Mouse (Mus musculus) ES-Bruce4 (cell line): ENCODE data around the gene Yif1b. TPM values are rescaled to one million over a fixed set of nuclear protein-coding genes. Genes with fewer than 3 reads are reported as not detected.
"Not testable (repeated sequence)": the region's sequence is repeated elsewhere in the genome, so short reads cannot be mapped to it uniquely, and the experiment has no call there.

Experiments
- H3K27ac ChIP-seq: 2 replicates; pipeline ENCODE4 v1.5.1; 2012; ENCODE audit warnings: low read length, inconsistent platforms; ENCODE audit not compliant: insufficient read depth
- H3K27me3 ChIP-seq: 2 replicates; pipeline ENCODE4 v1.6.1; 2012; ENCODE audit warnings: mild to moderate bottlenecking, low read length, inconsistent platforms; ENCODE audit not compliant: control insufficient read depth, poor library complexity, insufficient read depth, severe bottlenecking
- H3K36me3 ChIP-seq: 2 replicates; pipeline ENCODE4 v1.6.1; 2012; ENCODE audit warnings: inconsistent platforms, mild to moderate bottlenecking, low read length, moderate library complexity; ENCODE audit not compliant: control insufficient read depth, poor library complexity, insufficient read depth, severe bottlenecking
- H3K4me1 ChIP-seq: one replicate; pipeline ENCODE4 v1.8.1; 2011; ENCODE audit warnings: low read length; ENCODE audit not compliant: control insufficient read depth, insufficient read depth
- H3K4me3 ChIP-seq: 2 replicates; pipeline ENCODE4 v1.5.1; 2011; ENCODE audit warnings: low read depth, mild to moderate bottlenecking, low read length
- H3K9ac ChIP-seq: 2 replicates; pipeline ENCODE4 v1.6.1; 2012; ENCODE audit warnings: low read depth, mild to moderate bottlenecking, inconsistent platforms; ENCODE audit not compliant: poor library complexity, severe bottlenecking
- H3K9me3 ChIP-seq: replicated peaks from 2 replicates; pipeline ENCODE4 v1.6.1; 2012; ENCODE audit warnings: mild to moderate bottlenecking, low read length, inconsistent platforms; ENCODE audit not compliant: control insufficient read depth, poor library complexity, insufficient read depth, severe bottlenecking
- CTCF ChIP-seq: IDR thresholded peaks from one replicate; pipeline ENCODE4 v1.8.1; 2011; ENCODE audit warnings: low read depth, low read length
- EP300 ChIP-seq: IDR thresholded peaks from 2 replicates; pipeline ENCODE4 v1.6.1; 2011; ENCODE audit warnings: low read depth, low read length; ENCODE audit not compliant: insufficient read depth
- POLR2A ChIP-seq: IDR thresholded peaks from one replicate; pipeline ENCODE4 v1.8.1; 2011; ENCODE audit warnings: low read length; ENCODE audit not compliant: insufficient read depth
- polyA plus RNA-seq: library from polyadenylated mRNA; stranded (reverse); fragments of >200 nt; gene quantifications from 2 replicates; pipeline ENCODE4 v1.2.4, GENCODE M21; 2011; ENCODE audit warnings: low read depth; ENCODE audit not compliant: missing spikeins, insufficient read depth, insufficient read length

Yif1b gene
- polyA plus RNA-seq, 1 experiment = 55.2 TPM

GRCm38 (mm10) chr7:29230560-29230959 is 7.6 kb upstream of the Yif1b start:
- peaks cover 1% of the 10 kb centered on the region for H3K4me1 ChIP-seq

DNA sequence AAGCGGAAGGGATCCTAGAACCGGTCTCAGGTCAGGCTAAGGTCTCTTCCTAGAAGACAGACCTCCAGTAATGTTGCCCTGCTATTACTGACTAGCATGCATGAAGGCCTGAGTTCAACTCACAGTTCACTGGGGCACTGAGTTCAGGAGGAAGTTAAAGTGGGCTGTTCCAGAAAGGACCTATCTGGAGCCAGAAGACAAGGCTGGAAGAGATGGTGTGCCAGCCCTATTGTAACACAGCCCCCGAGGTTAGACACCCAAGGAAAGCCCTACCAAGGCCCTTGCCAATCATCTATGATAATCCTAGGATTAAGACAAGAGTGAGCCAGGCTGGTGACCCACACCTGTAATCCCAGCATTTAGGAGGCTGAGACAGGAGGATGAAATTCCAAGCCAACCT is 6.6 kb upstream of the Yif1b start:
- Histone ChIP-seq H3K36me3 (no peaks in the 10 kb centered on the region), H3K9me3 (no peaks in the 10 kb centered on the region), H3K4me1 (peaks cover 1% of the 10 kb centered on the region), H3K27ac (no peak overlapping the region), H3K4me3 (peak overlapping the region; percentile 56; the same call in 1 of the 2 replicates), H3K27me3 (no peaks in the 10 kb centered on the region), H3K9ac (no peak overlapping the region)
- TF ChIP-seq POLR2A (no peak), EP300 (no peak), CTCF (no peak)

More at GRCm38 (mm10) chr7:29230560-29230959, 7.6 kb upstream of the Yif1b start:
- H3K27me3 ChIP-seq = no peaks in the 10 kb centered on the region
- no peak overlapping the region for H3K4me3 ChIP-seq
- no peak overlapping the region for H3K27ac ChIP-seq
- H3K9me3 ChIP-seq = no peaks in the 10 kb centered on the region
- TF ChIP-seq POLR2A = no peak
- TF ChIP-seq EP300 = no peak
- TF ChIP-seq CTCF = no peak
- no peaks in the 10 kb centered on the region for H3K36me3 ChIP-seq
- no peak overlapping the region for H3K9ac ChIP-seq

- Histone ChIP-seq H3K27me3 (no peaks in the 10 kb centered on the region), H3K9me3 (no peaks in the 10 kb centered on the region), H3K4me1 (peaks cover 1% of the 10 kb centered on the region), H3K4me3 (peak within 1 kb of the TSS; percentile 56), H3K9ac (peak within 1 kb of the TSS; percentile 62), H3K27ac (no peak within 1 kb of the TSS), H3K36me3 (no peaks in the 10 kb centered on the region)
- TF ChIP-seq POLR2A (no peak), EP300 (no peak; the same call in 1 of the 2 replicates), CTCF (no peak)
Measured at GRCm38 (mm10) chr7:29232247-29233013, 5.7 kb upstream of the Yif1b start, which contains the start of gene Kcnk6. Gene Kcnk6 (minus strand): TSS chr7:29232515.

DNA sequence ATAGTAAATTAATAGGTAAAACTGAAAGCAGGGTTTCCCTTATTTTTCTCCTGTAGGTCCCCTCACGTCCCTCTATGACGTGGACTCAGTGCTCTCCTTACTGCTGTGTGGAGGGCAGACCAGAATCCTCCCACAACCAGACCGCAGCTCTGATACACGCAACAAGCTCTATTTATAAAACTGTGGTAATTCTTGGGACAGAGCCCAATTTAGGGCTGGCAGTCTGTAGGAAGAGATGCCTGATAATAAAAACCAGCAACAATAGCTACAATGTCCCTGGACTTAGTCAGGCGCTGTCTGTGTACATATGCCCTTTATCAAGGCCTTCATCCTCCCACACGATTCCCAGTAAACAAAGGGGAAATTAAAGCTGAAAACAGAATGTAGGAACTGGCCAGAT is 4.4 kb upstream of the Yif1b start:
- no peak overlapping the region for H3K4me3 ChIP-seq
- no peaks in the 10 kb centered on the region for H3K27me3 ChIP-seq

DNA sequence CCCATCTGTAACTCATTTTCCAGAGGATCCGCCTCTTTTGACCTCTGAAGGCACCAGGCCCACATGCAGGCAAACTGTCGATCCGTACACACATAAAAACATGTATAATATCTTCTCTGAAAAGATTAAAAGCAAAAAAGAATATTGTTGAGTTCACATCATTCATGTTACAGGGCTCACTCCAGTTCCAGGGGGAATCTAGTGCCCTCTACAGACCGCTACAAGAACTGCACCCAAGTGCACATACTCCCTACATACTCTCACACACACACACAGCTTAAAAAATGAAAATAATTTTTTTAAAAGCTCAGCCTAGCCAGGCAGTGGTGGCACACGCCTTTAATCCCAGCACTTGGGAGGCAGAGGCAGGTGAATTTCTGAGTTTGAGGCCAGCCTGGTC is 3.5 kb upstream of the Yif1b start:
- no peaks in the 10 kb centered on the region for H3K36me3 ChIP-seq
- no peak overlapping the region for H3K4me3 ChIP-seq
- TF ChIP-seq POLR2A (no peak), CTCF (peak; percentile 24)
- H3K9ac ChIP-seq = no peak overlapping the region
- peaks cover under 1% of the 10 kb centered on the region for H3K4me1 ChIP-seq
- no peaks in the 10 kb centered on the region for H3K27me3 ChIP-seq
- H3K9me3 ChIP-seq = no peaks in the 10 kb centered on the region
- no peak overlapping the region for H3K27ac ChIP-seq

More for the DNA sequence above, 4.4 kb upstream of the Yif1b start:
- Histone ChIP-seq H3K36me3 (no peaks in the 10 kb centered on the region), H3K27ac (no peak overlapping the region), H3K9me3 (no peaks in the 10 kb centered on the region), H3K4me1 (peaks cover 1% of the 10 kb centered on the region), H3K9ac (no peak overlapping the region)
- no peak for TF ChIP-seq EP300
- no peak for TF ChIP-seq CTCF
- TF ChIP-seq POLR2A = no peak

GRCm38 (mm10) chr7:29236593-29236992 is 1.5 kb upstream of the Yif1b start:
- no peak overlapping the region for H3K27ac ChIP-seq
- no peaks in the 10 kb centered on the region for H3K27me3 ChIP-seq
- no peak for TF ChIP-seq EP300
- no peak for TF ChIP-seq CTCF
- TF ChIP-seq POLR2A = no peak

GRCm38 (mm10) chr7:29237596-29237995 is 533 bp upstream of the Yif1b start:
- Histone ChIP-seq H3K27ac (peak overlapping the region; percentile 80), H3K4me3 (peak overlapping the region; percentile 72), H3K9ac (peak overlapping the region; percentile 36)
- H3K27me3 ChIP-seq, H3K9me3 ChIP-seq, H3K4me1 ChIP-seq, H3K36me3 ChIP-seq: not testable (repeated sequence)

More at GRCm38 (mm10) chr7:29236593-29236992, 1.5 kb upstream of the Yif1b start:
- Histone ChIP-seq H3K4me3 (no peak overlapping the region), H3K9me3 (no peaks in the 10 kb centered on the region), H3K4me1 (peaks cover 3% of the 10 kb centered on the region), H3K9ac (no peak overlapping the region), H3K36me3 (no peaks in the 10 kb centered on the region)
